Mouse (Mus musculus): ENCODE measurements around the gene Gm49384. TPM values are rescaled to one million over a fixed set of nuclear protein-coding genes. Genes with fewer than 3 reads are reported as not detected.

Gene Gm49384
- 21.5 and 25.9 TPM in 2 replicates for polyA plus RNA-seq (2015; fragmentation: Nextera tagmentation; extraction: Ambion mirVana)

DNA sequence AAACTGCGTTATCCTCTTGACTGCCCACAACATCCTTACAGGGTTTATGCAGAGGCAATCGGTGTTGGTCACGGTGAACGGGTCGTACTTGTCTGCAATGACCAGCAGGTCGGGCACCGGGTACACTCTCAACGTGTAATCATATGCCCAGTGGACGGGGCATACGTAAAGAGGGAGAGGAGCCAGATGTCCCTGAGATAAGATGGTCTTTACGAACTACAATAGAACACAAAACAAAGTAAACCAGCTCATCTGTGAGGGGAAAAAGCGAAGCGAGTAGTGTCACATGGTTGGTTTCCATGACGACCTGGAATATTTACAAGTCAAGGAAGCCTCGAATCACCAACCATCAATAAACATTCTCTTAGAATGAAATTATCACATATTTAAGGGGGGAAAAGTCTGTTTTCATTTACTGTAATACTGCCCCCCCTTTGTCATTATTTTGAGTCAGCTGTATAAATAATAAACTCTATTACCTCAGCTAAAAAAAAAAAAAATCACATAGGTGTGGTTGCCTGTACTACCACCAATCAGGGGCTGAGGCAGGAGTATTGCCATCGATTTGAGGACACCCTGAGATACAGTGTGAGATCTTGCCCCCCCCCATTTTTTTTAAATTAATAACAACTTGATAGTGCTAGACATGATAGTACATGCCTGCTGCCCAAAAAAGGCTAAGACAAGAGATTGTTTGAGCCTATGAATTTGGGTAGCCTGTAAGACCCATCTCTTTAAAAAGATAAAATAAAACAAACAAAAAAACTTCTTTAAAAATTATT lies at the start of gene Gm49384:
TSS of gene Gm49384 (minus strand) at position 216 of the 782 bp plus-strand sequence.
- no peaks in the 10 kb centered on the region for H3K9me3 ChIP-seq
- no peak within 1 kb of the TSS for H3K27ac ChIP-seq
- 85% methylated on average over 16 of the region's 16 CpGs for WGBS
- no peak for ATAC-seq (ENCODE audit: insufficient read depth, low FRiP score, low read depth)
- no peak within 1 kb of the TSS for H3K4me2 ChIP-seq
- H3K4me1 ChIP-seq = 0 out of 2 replicates have a peak, but pooled peaks cover 5% of the 10 kb centered on the region
- H3K9ac ChIP-seq = no peak within 1 kb of the TSS
- no peaks in the 10 kb centered on the region for H3K27me3 ChIP-seq (replicated peaks)
- no peak within 1 kb of the TSS for H3K4me3 ChIP-seq (replicated peaks)
- peaks cover 11% of the 10 kb centered on the region; the same call in 1 of the 2 replicates for H3K36me3 ChIP-seq

DNA sequence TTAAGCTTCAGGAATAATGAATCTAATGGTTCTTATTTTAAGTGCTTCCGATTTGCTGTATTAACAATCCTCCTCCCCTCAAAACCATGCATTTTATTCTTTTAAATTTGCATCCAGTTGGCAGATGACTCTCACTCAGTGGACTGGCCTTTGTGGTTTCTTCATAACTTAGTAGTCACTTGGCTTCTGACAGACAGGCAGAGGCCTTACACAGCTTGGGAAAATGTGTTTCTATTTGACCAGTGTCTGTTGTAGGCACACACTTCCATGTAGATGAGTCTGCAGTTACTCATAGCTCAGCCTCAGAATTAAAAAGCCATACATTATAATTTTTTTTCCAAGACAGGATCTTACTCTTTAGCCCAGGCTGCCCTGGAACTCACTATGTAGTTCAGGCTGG lies 49.7 kb upstream of the Gm49384 start:
- Histone ChIP-seq H3K4me1 (no peaks in the 10 kb centered on the region), H3K9me3 (no peaks in the 10 kb centered on the region), H3K9ac (no peak overlapping the region), H3K36me3 (no peaks in the 10 kb centered on the region), H3K27me3 (replicated peaks) (no peaks in the 10 kb centered on the region), H3K27ac (no peak overlapping the region), H3K4me2 (no peak overlapping the region), H3K4me3 (replicated peaks) (no peak overlapping the region)
- 87% methylated on average over 1 of the region's 1 CpGs for WGBS
- ATAC-seq (ENCODE audit: insufficient read depth, low FRiP score, low read depth) = no peak

DNA sequence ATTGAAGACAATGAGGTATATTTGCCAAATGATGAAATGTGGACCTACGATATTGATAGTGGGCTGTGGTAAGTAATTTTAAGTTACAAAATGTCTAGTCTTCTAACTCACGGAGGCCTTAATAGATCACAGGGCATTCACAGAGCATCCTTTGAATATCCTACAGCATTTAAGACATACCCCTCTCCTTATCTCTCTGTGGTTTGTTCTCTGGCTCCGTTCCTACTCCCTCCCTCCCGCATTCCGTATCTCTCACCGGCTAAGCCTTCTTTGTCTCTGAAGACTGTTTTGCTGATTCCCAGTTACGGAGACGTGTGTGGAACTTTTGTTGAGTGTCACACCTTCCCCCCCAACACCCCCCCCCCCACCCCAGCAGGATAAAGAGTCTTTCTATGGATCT lies 46.7 kb upstream of the Gm49384 start:
- no peak overlapping the region for H3K4me3 ChIP-seq (replicated peaks)
- no peak overlapping the region for H3K9ac ChIP-seq
- no peak overlapping the region for H3K27ac ChIP-seq
- no peaks in the 10 kb centered on the region for H3K4me1 ChIP-seq
- 69% methylated on average over 8 of the region's 8 CpGs for WGBS
- H3K36me3 ChIP-seq = no peaks in the 10 kb centered on the region
- ATAC-seq (ENCODE audit: insufficient read depth, low FRiP score, low read depth) = no peak
- H3K4me2 ChIP-seq = no peak overlapping the region
- H3K27me3 ChIP-seq (replicated peaks) = no peaks in the 10 kb centered on the region
- H3K9me3 ChIP-seq = no peaks in the 10 kb centered on the region

DNA sequence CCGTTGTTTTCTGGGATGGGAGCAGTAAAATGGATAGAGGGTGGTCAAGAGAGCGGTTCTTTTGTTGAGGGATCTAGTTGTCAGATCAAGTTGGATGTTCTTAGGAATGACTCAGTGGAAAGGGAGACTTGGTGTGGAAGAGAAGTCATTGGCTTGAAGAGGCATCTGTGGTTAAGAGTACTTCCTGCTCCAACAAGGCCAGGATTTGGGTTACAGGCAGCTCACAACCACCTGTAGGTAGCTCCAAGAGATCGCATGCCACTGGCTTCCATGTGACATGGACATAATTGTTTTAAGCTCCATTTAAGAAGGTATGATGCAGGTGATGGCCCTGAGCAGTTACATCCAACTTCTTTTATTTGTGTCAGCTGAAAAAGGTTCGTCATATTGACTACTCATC lies 45.7 kb upstream of the Gm49384 start:
- Histone ChIP-seq H3K9me3 (no peaks in the 10 kb centered on the region), H3K27ac (no peak overlapping the region), H3K4me2 (no peak overlapping the region), H3K4me1 (no peaks in the 10 kb centered on the region), H3K4me3 (replicated peaks) (no peak overlapping the region), H3K36me3 (no peaks in the 10 kb centered on the region), H3K27me3 (replicated peaks) (no peaks in the 10 kb centered on the region), H3K9ac (no peak overlapping the region)
- WGBS = 82% methylated on average over 4 of the region's 4 CpGs
- ATAC-seq (ENCODE audit: insufficient read depth, low FRiP score, low read depth) = no peak

DNA sequence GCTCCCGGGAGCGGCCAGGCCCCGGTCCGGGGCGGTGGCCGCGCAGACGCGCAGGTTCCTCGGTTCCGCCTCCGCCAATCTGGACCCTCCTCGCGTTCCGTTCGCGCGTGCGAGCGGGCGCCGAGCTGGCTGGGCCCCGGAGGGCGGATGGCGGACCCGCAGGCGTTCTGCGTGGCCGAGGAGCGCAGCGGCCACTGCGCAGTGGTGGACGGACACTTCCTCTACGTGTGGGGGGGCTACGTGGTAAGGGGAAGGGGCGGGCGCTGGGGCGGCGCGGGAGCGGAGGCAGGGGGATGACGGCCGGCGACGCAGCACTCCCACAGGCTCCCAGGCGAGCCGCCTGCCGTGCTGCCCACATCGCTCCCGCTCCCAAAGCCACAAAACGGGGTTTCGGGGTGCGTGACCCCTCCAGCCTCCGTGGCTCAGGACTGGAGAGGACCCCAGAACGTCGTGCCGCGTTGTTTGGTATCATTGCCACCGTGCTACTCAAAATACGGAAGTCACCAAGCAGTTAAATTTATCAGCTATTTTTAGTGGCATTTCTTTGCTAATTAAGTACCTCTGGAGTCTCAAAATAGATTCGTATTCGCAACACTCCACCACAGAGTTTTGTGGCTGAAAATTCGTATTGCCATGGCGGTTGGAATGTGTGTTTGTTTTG lies 37.8 kb upstream of the Gm49384 start:
- peak overlapping the region; percentile 60 for H3K27ac ChIP-seq
- H3K36me3 ChIP-seq = no peaks in the 10 kb centered on the region
- H3K9ac ChIP-seq = peak overlapping the region; percentile 78
- H3K9me3 ChIP-seq = no peaks in the 10 kb centered on the region
- peak overlapping the region; percentile 75 for H3K4me3 ChIP-seq (replicated peaks)
- H3K4me1 ChIP-seq = 0 out of 2 replicates have a peak, but pooled peaks cover 4% of the 10 kb centered on the region
- no peaks in the 10 kb centered on the region for H3K27me3 ChIP-seq (replicated peaks)
- WGBS = under 1% methylated on average over 61 of the region's 64 CpGs
- ATAC-seq (ENCODE audit: insufficient read depth, low FRiP score, low read depth) = peak; percentile 85
- H3K4me2 ChIP-seq = peak overlapping the region; percentile 67

DNA sequence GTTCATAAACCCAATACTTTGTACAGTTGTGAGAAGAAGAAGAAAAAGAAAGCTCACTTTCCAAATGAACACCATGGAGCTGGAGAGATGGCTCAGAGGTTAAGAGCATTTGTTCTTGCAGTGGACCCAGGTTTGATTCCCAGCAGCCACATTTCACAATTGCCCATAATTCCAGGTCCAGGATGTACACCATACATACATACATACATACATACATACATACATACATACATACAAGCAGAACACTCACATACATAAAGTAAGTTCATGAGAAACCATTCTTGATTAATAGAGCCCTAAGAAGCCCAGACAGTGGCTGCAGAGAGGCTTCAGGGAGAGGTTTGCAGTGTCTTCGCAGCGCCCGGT lies 37.3 kb upstream of the Gm49384 start:
- Histone ChIP-seq H3K27ac (peak overlapping the region; percentile 60), H3K4me1 (0 out of 2 replicates have a peak, but pooled peaks cover 4% of the 10 kb centered on the region), H3K4me3 (replicated peaks) (peak overlapping the region; percentile 75), H3K9me3 (no peaks in the 10 kb centered on the region), H3K36me3 (no peaks in the 10 kb centered on the region), H3K27me3 (replicated peaks) (no peaks in the 10 kb centered on the region), H3K4me2 (peak overlapping the region; percentile 67), H3K9ac (peak overlapping the region; percentile 78)
- ATAC-seq (ENCODE audit: insufficient read depth, low FRiP score, low read depth) = peak; percentile 11; the same call in 1 of the 2 replicates
- WGBS = 0% methylated on average over 3 of the region's 3 CpGs

DNA sequence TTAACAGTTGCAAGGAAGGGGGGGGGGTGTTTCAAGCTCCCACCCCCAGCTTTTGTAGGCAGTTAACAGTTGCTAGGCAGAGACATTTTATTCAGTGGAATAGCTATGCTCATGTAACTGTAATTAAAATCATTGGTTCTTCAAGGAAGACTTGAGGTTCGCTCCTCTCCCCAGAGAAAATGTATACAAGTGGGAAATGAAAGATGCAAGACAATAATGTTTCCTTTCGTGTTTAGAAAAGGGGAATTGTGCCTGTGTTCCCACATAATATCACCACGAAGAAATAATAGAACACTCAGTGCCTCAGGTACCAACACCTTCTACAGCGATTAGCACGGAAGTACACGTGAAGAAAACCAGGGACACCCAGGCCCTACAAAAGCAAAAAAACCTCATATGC lies 36.8 kb upstream of the Gm49384 start, which contains the start of gene Klhdc1:
TSS of gene Klhdc1 (plus strand) at position 301 of the 400 bp plus-strand sequence.
- Histone ChIP-seq H3K4me3 (replicated peaks) (peak within 1 kb of the TSS; percentile 75), H3K27me3 (replicated peaks) (no peaks in the 10 kb centered on the region), H3K36me3 (no peaks in the 10 kb centered on the region), H3K9me3 (no peaks in the 10 kb centered on the region), H3K4me1 (0 out of 2 replicates have a peak, but pooled peaks cover 4% of the 10 kb centered on the region), H3K4me2 (peak within 1 kb of the TSS; percentile 67), H3K9ac (peak within 1 kb of the TSS; percentile 78), H3K27ac (peak within 1 kb of the TSS; percentile 60)
- 67% methylated on average over 6 of the region's 6 CpGs for WGBS
- ATAC-seq (ENCODE audit: insufficient read depth, low FRiP score, low read depth) = no peak

DNA sequence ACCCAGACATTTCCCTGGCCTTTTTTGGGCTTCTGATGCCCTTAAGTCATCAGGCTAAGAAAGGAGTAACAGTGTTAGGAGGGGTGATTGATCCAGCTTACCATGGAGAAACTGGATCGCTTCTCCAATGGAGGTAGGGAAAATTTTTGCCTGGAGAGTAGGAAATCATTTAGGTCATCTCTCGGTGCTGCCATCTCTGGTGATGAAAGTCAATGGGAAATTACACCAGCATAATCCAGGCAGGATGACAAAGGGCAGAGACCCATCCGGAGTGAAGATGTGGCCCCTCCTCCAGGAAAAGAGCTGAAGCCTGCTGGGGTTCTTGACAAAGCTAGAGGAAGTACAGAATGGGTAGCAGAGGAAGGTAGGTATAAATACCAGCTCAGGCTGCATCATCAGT lies 34.2 kb upstream of the Gm49384 start:
- ATAC-seq (ENCODE audit: insufficient read depth, low FRiP score, low read depth) = no peak

DNA sequence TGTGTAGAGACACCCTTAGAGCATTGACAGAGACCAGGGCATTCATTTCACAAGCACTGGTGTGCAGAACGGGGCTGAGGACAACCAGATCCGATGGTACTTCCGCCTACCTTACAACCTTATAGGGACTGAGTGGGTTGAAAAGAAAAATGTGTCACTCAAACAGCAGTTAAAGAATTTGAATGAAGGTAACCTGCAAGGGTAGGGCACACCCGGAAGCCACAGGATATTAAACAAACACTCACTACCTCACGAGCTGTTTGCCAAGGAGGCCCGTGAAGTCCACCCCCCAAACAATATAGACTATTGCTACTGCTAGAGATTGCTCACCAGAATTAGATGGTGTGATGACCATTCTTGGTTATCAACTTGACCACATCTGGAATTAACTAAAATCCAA lies 31.7 kb upstream of the Gm49384 start:
- no peak overlapping the region; the same call in 1 of the 2 replicates for H3K27ac ChIP-seq
- H3K4me3 ChIP-seq (replicated peaks) = no peak overlapping the region
- no peaks in the 10 kb centered on the region for H3K36me3 ChIP-seq
- H3K27me3 ChIP-seq (replicated peaks) = no peaks in the 10 kb centered on the region
- ATAC-seq (ENCODE audit: insufficient read depth, low FRiP score, low read depth) = peak; percentile 75
- whole genome bisulfite sequencing = 78% methylated on average over 6 of the region's 6 CpGs
- no peaks in the 10 kb centered on the region for H3K9me3 ChIP-seq
- no peaks in the 10 kb centered on the region for H3K4me1 ChIP-seq
- no peak overlapping the region for H3K9ac ChIP-seq
- no peak overlapping the region for H3K4me2 ChIP-seq

More for the DNA sequence above, 34.2 kb upstream of the Gm49384 start:
- Histone ChIP-seq H3K4me1 (0 out of 2 replicates have a peak, but pooled peaks cover 4% of the 10 kb centered on the region), H3K9me3 (no peaks in the 10 kb centered on the region), H3K27ac (no peak overlapping the region), H3K4me2 (no peak overlapping the region), H3K27me3 (replicated peaks) (no peaks in the 10 kb centered on the region), H3K36me3 (no peaks in the 10 kb centered on the region), H3K9ac (no peak overlapping the region), H3K4me3 (replicated peaks) (no peak overlapping the region)
- WGBS = 36% methylated on average over 3 of the region's 3 CpGs

DNA sequence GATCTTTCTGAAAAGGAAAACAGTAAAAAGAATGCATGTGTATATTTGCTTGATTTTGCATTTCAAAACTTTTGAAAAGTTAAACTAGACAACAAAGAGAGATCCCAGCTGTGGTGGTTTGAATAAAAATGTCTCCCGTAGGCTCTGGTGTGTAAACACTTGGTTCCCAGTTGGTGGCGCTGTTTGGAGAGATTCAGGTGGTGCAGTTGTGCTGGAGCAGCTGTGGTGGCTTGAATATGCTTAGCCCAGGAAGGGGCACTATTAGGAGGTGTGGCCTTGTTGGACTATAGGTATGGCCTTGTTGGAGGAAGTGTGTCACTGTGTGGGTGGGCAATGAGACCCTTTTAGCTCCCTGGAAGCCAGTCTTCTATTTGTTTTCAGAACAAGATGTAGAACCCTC lies 25.2 kb upstream of the Gm49384 start:
- Histone ChIP-seq H3K9ac (no peak overlapping the region), H3K4me2 (no peak overlapping the region), H3K4me1 (peaks cover 6% of the 10 kb centered on the region; the same call in 1 of the 2 replicates), H3K27ac (no peak overlapping the region), H3K4me3 (replicated peaks) (no peak overlapping the region), H3K36me3 (no peaks in the 10 kb centered on the region), H3K27me3 (replicated peaks) (no peaks in the 10 kb centered on the region), H3K9me3 (no peaks in the 10 kb centered on the region)
- no peak for ATAC-seq (ENCODE audit: insufficient read depth, low FRiP score, low read depth)
- WGBS = 66% methylated on average over 2 of the region's 2 CpGs

DNA sequence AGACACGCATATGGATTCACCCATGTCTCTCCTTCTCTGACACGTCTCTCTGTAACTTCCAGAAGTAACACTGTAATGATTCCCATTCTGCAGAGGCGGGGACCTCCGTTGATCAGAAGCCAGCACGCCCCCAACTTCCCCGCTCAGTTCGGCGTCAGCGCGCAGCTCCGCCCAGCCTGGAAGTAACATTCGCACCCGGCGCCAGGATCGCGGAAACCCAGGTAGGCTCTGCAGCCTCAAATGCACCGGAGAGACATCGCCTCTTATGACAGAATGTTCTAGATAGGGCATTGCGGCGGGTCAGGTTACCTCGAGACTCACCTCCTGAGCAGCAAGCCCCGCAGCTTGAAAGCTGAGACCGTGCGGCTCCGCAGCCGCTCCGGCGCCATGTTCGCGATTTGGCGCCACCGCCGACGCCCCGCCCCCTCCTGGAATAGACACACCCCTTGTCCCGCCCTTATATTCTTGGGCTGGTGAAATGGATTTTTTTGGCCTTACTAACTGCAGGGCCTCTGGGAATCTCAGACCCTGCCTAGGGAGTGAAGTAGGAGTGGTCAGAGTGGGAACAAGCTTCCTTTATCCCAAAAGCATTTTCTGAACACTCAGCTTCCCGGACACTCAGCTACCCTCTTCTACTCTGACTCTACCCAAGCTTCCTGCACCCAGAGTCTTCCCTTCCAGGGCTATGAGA lies 23.9 kb upstream of the Gm49384 start, which contains the start of gene Pole2:
TSS of gene Pole2 (minus strand) at position 420 of the 691 bp plus-strand sequence.
- H3K36me3 ChIP-seq = no peaks in the 10 kb centered on the region
- peaks cover 6% of the 10 kb centered on the region; the same call in 1 of the 2 replicates for H3K4me1 ChIP-seq
- WGBS = under 1% methylated on average over 37 of the region's 37 CpGs
- peak within 1 kb of the TSS; percentile 78 for H3K4me3 ChIP-seq (replicated peaks)
- peak within 1 kb of the TSS; percentile 49; the same call in 1 of the 2 replicates for H3K9ac ChIP-seq
- no peaks in the 10 kb centered on the region for H3K27me3 ChIP-seq (replicated peaks)
- peak within 1 kb of the TSS; percentile 54 for H3K4me2 ChIP-seq
- H3K9me3 ChIP-seq = no peaks in the 10 kb centered on the region
- peak within 1 kb of the TSS; percentile 94 for H3K27ac ChIP-seq
- ATAC-seq (ENCODE audit: insufficient read depth, low FRiP score, low read depth) = peak; percentile 94
